Mouse (Mus musculus): Measurements from ENCODE around the gene Recql. TPM values are rescaled to one million over a fixed set of nuclear protein-coding genes. Genes with fewer than 3 reads are reported as not detected.

Recql gene
- polyA plus RNA-seq, 1 experiment: 15.6 TPM

DNA sequence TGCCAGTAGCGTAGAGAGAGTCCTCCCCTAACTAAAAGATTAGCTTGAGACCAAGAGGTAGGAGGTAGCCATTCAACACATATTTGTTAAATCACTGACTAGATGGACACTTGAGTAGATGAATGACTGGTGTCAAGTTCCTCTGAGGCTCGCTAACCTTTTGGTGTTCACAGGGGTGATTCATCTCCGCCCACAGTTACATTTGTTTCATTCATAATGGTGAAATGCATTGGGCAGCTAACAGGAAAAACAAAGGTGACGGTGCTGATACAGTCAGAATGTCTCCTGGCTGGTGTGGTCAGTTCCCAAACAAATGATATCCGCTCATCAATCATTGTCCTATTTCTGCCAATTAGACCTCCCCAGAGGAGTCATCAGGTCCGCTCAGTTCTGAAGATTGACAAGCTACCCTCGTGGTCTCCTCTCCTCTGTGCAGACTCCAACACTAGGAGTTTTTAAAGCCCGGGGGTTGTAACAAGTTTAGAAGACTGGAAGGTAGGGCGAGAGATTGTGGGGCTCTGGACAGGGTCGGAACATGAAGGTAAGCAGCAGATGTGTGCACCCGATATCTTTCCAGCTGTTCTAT, 26.1 kb upstream of the Recql start, which contains the start of gene Spx:
Spx (plus strand) TSS at position 536 of the 586 bp plus-strand sequence.
- no peaks in the 10 kb centered on the region for H3K27me3 ChIP-seq (ENCODE audit: control insufficient read depth, insufficient read depth, insufficient read length)
- no peak within 1 kb of the TSS for H3K4me3 ChIP-seq (ENCODE audit: insufficient read depth, poor library complexity, severe bottlenecking)
- H3ac ChIP-seq (ENCODE audit: control insufficient read depth, insufficient read length, low read depth): no peak within 1 kb of the TSS
- H3K79me2 ChIP-seq (ENCODE audit: control insufficient read depth, insufficient read depth): no peaks in the 10 kb centered on the region
- H3K36me3 ChIP-seq (ENCODE audit: control insufficient read depth, insufficient read depth): no peaks in the 10 kb centered on the region
- TF ChIP-seq MYOG (IDR thresholded peaks at IDR 0.05; ENCODE audit: control insufficient read depth, extremely low read depth, insufficient read length): no peak
- TF ChIP-seq MYOD1 (IDR thresholded peaks at IDR 0.05; ENCODE audit: control insufficient read depth, insufficient read length, low read depth): no peak
- TF ChIP-seq FOSL1 (IDR thresholded peaks at IDR 0.05; ENCODE audit: insufficient read depth, low read length, poor library complexity, severe bottlenecking): no peak
- TF ChIP-seq CTCF (IDR thresholded peaks at IDR 0.05; ENCODE audit: control insufficient read depth, insufficient read depth, insufficient read length): no peak
- no peak for TF ChIP-seq MAX (IDR thresholded peaks at IDR 0.05)
- no peak for TF ChIP-seq USF1 (IDR thresholded peaks at IDR 0.05; ENCODE audit: low read depth)
- no peak for TF ChIP-seq CEBPB (IDR thresholded peaks at IDR 0.05; ENCODE audit: low read depth)
- H3K79me3 ChIP-seq (ENCODE audit: low read depth): no peaks in the 10 kb centered on the region

DNA sequence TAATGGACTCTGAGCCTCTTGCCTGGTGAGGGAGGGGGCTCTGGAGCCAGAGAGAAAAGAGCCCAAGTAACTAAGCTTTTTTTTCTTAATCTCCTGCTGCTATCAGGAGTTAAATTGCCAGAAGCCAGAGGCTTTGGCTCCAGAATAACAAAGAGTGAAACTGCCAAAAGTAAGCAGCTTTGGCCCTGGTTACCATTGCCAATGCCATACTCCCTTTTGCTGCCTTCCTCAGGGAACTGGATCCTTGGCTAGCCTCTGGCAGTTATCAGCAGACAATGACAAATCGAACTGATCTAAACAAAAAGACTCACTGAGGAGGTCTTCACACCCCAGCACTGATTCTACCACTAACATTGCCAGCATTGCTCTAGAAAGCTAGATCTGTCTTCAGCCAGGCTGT, 24.3 kb upstream of the Recql start:
- Histone ChIP-seq H3K4me3 (ENCODE audit: insufficient read depth, poor library complexity, severe bottlenecking) (no peak overlapping the region), H3K79me3 (ENCODE audit: low read depth) (no peaks in the 10 kb centered on the region), H3K27me3 (ENCODE audit: control insufficient read depth, insufficient read depth, insufficient read length) (no peaks in the 10 kb centered on the region), H3K79me2 (ENCODE audit: control insufficient read depth, insufficient read depth) (no peaks in the 10 kb centered on the region), H3ac (ENCODE audit: control insufficient read depth, insufficient read length, low read depth) (no peak overlapping the region), H3K36me3 (ENCODE audit: control insufficient read depth, insufficient read depth) (no peaks in the 10 kb centered on the region)
- TF ChIP-seq FOSL1 (IDR thresholded peaks at IDR 0.05; ENCODE audit: insufficient read depth, low read length, poor library complexity, severe bottlenecking): no peak
- TF ChIP-seq MYOD1 (IDR thresholded peaks at IDR 0.05; ENCODE audit: control insufficient read depth, insufficient read length, low read depth): no peak
- TF ChIP-seq MAX (IDR thresholded peaks at IDR 0.05): no peak
- TF ChIP-seq CEBPB (IDR thresholded peaks at IDR 0.05; ENCODE audit: low read depth): no peak
- TF ChIP-seq MYOG (IDR thresholded peaks at IDR 0.05; ENCODE audit: control insufficient read depth, extremely low read depth, insufficient read length): no peak
- no peak for TF ChIP-seq USF1 (IDR thresholded peaks at IDR 0.05; ENCODE audit: low read depth)
- TF ChIP-seq CTCF (IDR thresholded peaks at IDR 0.05; ENCODE audit: control insufficient read depth, insufficient read depth, insufficient read length): no peak

DNA sequence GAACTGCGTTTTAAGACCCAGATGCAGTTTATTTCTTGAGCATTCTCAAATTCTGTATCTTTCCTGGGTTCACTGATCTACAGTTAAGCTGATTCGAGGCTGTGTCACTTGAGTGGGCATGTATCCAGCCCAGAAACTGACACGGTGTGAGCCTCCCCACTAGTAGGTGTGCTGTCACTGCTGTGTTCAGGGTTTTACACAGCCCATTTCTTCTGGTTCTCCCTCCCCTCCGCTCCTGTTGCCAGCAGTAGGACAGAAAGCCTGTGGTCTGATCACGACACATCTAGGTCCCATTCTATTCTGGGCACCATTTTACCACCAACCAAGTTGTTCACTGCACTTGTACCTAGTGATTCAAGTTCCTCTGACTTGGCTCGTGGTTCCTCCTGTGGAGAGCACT, 8.9 kb upstream of the Recql start:
- no peak overlapping the region for H3ac ChIP-seq (ENCODE audit: control insufficient read depth, insufficient read length, low read depth)
- H3K79me2 ChIP-seq (ENCODE audit: control insufficient read depth, insufficient read depth): peaks cover 55% of the 10 kb centered on the region
- TF ChIP-seq MYOD1 (IDR thresholded peaks at IDR 0.05; ENCODE audit: control insufficient read depth, insufficient read length, low read depth): no peak
- no peak for TF ChIP-seq MYOG (IDR thresholded peaks at IDR 0.05; ENCODE audit: control insufficient read depth, extremely low read depth, insufficient read length)
- no peak for TF ChIP-seq USF1 (IDR thresholded peaks at IDR 0.05; ENCODE audit: low read depth)
- no peak for TF ChIP-seq FOSL1 (IDR thresholded peaks at IDR 0.05; ENCODE audit: insufficient read depth, low read length, poor library complexity, severe bottlenecking)
- no peak for TF ChIP-seq CTCF (IDR thresholded peaks at IDR 0.05; ENCODE audit: control insufficient read depth, insufficient read depth, insufficient read length)
- TF ChIP-seq CEBPB (IDR thresholded peaks at IDR 0.05; ENCODE audit: low read depth): no peak
- no peak for TF ChIP-seq MAX (IDR thresholded peaks at IDR 0.05)
- H3K4me3 ChIP-seq (ENCODE audit: insufficient read depth, poor library complexity, severe bottlenecking): no peak overlapping the region
- peaks cover 50% of the 10 kb centered on the region for H3K79me3 ChIP-seq (ENCODE audit: low read depth)
- peaks cover 46% of the 10 kb centered on the region for H3K36me3 ChIP-seq (ENCODE audit: control insufficient read depth, insufficient read depth)
- H3K27me3 ChIP-seq (ENCODE audit: control insufficient read depth, insufficient read depth, insufficient read length): no peaks in the 10 kb centered on the region

DNA sequence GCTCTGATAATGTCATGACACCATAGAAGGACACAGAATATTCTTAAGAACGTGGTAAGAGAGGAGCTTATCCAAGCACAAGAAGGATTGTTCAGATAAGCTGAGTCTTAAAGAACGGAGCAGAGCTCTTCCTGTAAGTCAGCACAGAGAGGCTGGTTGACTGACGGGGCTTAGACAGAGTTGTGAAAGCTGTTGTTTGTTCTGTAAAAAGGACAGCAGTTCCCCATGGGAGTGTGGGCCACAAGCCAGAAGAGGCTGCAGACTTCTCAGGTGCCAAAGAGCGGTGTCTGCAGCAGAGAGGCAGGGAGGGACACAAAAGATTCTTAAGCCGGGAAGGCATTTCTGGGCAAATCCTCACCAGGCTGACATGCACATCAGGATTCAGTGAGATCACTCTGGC, 7.8 kb upstream of the Recql start:
- Histone ChIP-seq H3K36me3 (ENCODE audit: control insufficient read depth, insufficient read depth) (peaks cover 43% of the 10 kb centered on the region), H3K4me3 (ENCODE audit: insufficient read depth, poor library complexity, severe bottlenecking) (no peak overlapping the region)

DNA sequence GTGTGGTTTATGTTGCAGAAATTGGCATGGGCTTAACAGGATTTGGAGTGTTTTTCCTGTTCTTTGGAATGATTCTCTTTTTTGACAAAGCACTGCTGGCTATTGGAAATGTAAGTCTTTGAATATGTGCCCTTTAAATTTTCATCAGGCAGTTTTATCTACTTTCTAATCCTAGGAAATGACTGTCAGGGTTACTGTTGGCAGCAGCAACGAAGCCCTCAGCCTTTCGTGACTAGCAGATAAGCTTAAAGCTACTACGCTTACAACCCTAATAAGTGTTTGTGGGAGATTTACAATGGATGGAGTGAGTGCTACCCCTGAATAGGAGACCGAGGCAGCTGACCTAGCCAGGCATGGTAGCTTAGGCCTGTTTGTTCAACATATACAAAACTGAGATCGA, 5.4 kb upstream of the Recql start:
- H3K36me3 ChIP-seq (ENCODE audit: control insufficient read depth, insufficient read depth): peaks cover 43% of the 10 kb centered on the region
- H3K79me3 ChIP-seq (ENCODE audit: low read depth): peaks cover 83% of the 10 kb centered on the region
- H3K27me3 ChIP-seq (ENCODE audit: control insufficient read depth, insufficient read depth, insufficient read length): no peaks in the 10 kb centered on the region
- no peak overlapping the region for H3ac ChIP-seq (ENCODE audit: control insufficient read depth, insufficient read length, low read depth)
- peaks cover 90% of the 10 kb centered on the region for H3K79me2 ChIP-seq (ENCODE audit: control insufficient read depth, insufficient read depth)
- no peak for TF ChIP-seq MYOD1 (IDR thresholded peaks at IDR 0.05; ENCODE audit: control insufficient read depth, insufficient read length, low read depth)
- no peak for TF ChIP-seq MYOG (IDR thresholded peaks at IDR 0.05; ENCODE audit: control insufficient read depth, extremely low read depth, insufficient read length)
- TF ChIP-seq USF1 (IDR thresholded peaks at IDR 0.05; ENCODE audit: low read depth): no peak
- TF ChIP-seq CTCF (IDR thresholded peaks at IDR 0.05; ENCODE audit: control insufficient read depth, insufficient read depth, insufficient read length): no peak
- TF ChIP-seq CEBPB (IDR thresholded peaks at IDR 0.05; ENCODE audit: low read depth): no peak
- TF ChIP-seq FOSL1 (IDR thresholded peaks at IDR 0.05; ENCODE audit: insufficient read depth, low read length, poor library complexity, severe bottlenecking): no peak
- TF ChIP-seq MAX (IDR thresholded peaks at IDR 0.05): no peak
- H3K4me3 ChIP-seq (ENCODE audit: insufficient read depth, poor library complexity, severe bottlenecking): no peak overlapping the region

More for the DNA sequence above, 7.8 kb upstream of the Recql start:
- TF ChIP-seq FOSL1 (IDR thresholded peaks at IDR 0.05; ENCODE audit: insufficient read depth, low read length, poor library complexity, severe bottlenecking): no peak
- TF ChIP-seq MYOD1 (IDR thresholded peaks at IDR 0.05; ENCODE audit: control insufficient read depth, insufficient read length, low read depth): no peak
- TF ChIP-seq CEBPB (IDR thresholded peaks at IDR 0.05; ENCODE audit: low read depth): no peak
- TF ChIP-seq MAX (IDR thresholded peaks at IDR 0.05): no peak
- TF ChIP-seq MYOG (IDR thresholded peaks at IDR 0.05; ENCODE audit: control insufficient read depth, extremely low read depth, insufficient read length): no peak
- TF ChIP-seq CTCF (IDR thresholded peaks at IDR 0.05; ENCODE audit: control insufficient read depth, insufficient read depth, insufficient read length): no peak
- H3K79me2 ChIP-seq (ENCODE audit: control insufficient read depth, insufficient read depth): peaks cover 66% of the 10 kb centered on the region
- no peaks in the 10 kb centered on the region for H3K27me3 ChIP-seq (ENCODE audit: control insufficient read depth, insufficient read depth, insufficient read length)
- no peak overlapping the region for H3ac ChIP-seq (ENCODE audit: control insufficient read depth, insufficient read length, low read depth)
- H3K79me3 ChIP-seq (ENCODE audit: low read depth): peaks cover 60% of the 10 kb centered on the region
